Mouse (Mus musculus): Measurements from ENCODE around the gene Hoxc9.

- TF ChIP-seq POLR2A (IDR thresholded peaks at IDR 0.05; ENCODE audit: low read depth, low read length), result no peak
- TF ChIP-seq CTCF (conservative IDR thresholded peaks at IDR 0.05; ENCODE audit: insufficient read depth, insufficient read length, low read depth, low read length), result no peak
Observed at GRCm38 (mm10) chr15:102936279-102936972, 39.8 kb upstream of the Hoxc9 start, which contains the start of gene Hoxc12.
